Mouse (Mus musculus): ENCODE data around the gene Arid3b. TPM values are rescaled to one million over a fixed set of nuclear protein-coding genes. Genes with fewer than 3 reads are reported as not detected.

Gene Arid3b
- total and polyA plus RNA-seq, 2 experiments from 2014 or later = 4.6 to 5.3 TPM

GRCm38 (mm10) chr9:57759289-57759688, 77.3 kb downstream of the Arid3b start:
- Histone ChIP-seq H3K9me3 (ENCODE audit: low read length) (no peaks in the 10 kb centered on the region), H3K4me1 (ENCODE audit: insufficient read depth, low read length) (peaks cover 10% of the 10 kb centered on the region), H3K9ac (replicated peaks; ENCODE audit: low read length, poor library complexity, severe bottlenecking) (no peak overlapping the region), H3K36me3 (ENCODE audit: insufficient read depth, low read length) (peaks cover 62% of the 10 kb centered on the region), H3K4me2 (ENCODE audit: low read depth, low read length, poor library complexity, severe bottlenecking) (no peak overlapping the region), H3K27me3 (ENCODE audit: insufficient read depth, low read length) (no peaks in the 10 kb centered on the region), H3K4me3 (ENCODE audit: low read depth, low read length) (no peak overlapping the region), H3K27ac (ENCODE audit: low read depth, low read length) (no peak overlapping the region)
- WGBS = 29% methylated on average over 6 of the region's 6 CpGs
- no peak for ATAC-seq (ENCODE audit: low FRiP score)
- TF ChIP-seq CTCF (IDR thresholded peaks at IDR 0.05) = peak; percentile 90
- DNase-seq (ENCODE audit: low spot score) = peak; percentile 68

- no peak for TF ChIP-seq CTCF (IDR thresholded peaks at IDR 0.05)
- DNase-seq (ENCODE audit: low spot score) (no peak), ATAC-seq (ENCODE audit: low FRiP score) (no peak)
- H3K9me3 ChIP-seq (ENCODE audit: low read length) = no peaks in the 10 kb centered on the region
- H3K9ac ChIP-seq (replicated peaks; ENCODE audit: low read length, poor library complexity, severe bottlenecking) = no peak overlapping the region
- H3K27me3 ChIP-seq (ENCODE audit: insufficient read depth, low read length) = no peaks in the 10 kb centered on the region
- no peak overlapping the region for H3K4me2 ChIP-seq (ENCODE audit: low read depth, low read length, poor library complexity, severe bottlenecking)
- no peak overlapping the region for H3K4me3 ChIP-seq (ENCODE audit: low read depth, low read length)
- no peak overlapping the region for H3K27ac ChIP-seq (ENCODE audit: low read depth, low read length)
- 92% methylated on average over 22 of the region's 22 CpGs for WGBS
- peaks cover 70% of the 10 kb centered on the region for H3K36me3 ChIP-seq (ENCODE audit: insufficient read depth, low read length)
- peaks cover 7% of the 10 kb centered on the region for H3K4me1 ChIP-seq (ENCODE audit: insufficient read depth, low read length)
Observed at GRCm38 (mm10) chr9:57758528-57758927, 78.1 kb downstream of the Arid3b start.

GRCm38 (mm10) chr9:57757578-57757977, 79.0 kb downstream of the Arid3b start:
- Histone ChIP-seq H3K9me3 (ENCODE audit: low read length) (no peaks in the 10 kb centered on the region), H3K27me3 (ENCODE audit: insufficient read depth, low read length) (no peaks in the 10 kb centered on the region), H3K27ac (ENCODE audit: low read depth, low read length) (no peak overlapping the region), H3K4me2 (ENCODE audit: low read depth, low read length, poor library complexity, severe bottlenecking) (no peak overlapping the region), H3K36me3 (ENCODE audit: insufficient read depth, low read length) (peaks cover 79% of the 10 kb centered on the region), H3K4me1 (ENCODE audit: insufficient read depth, low read length) (no peaks in the 10 kb centered on the region), H3K9ac (replicated peaks; ENCODE audit: low read length, poor library complexity, severe bottlenecking) (no peak overlapping the region), H3K4me3 (ENCODE audit: low read depth, low read length) (no peak overlapping the region)
- 91% methylated on average over 3 of the region's 3 CpGs for WGBS
- TF ChIP-seq CTCF (IDR thresholded peaks at IDR 0.05) = no peak
- DNase-seq (ENCODE audit: low spot score) (no peak), ATAC-seq (ENCODE audit: low FRiP score) (no peak)

GRCm38 (mm10) chr9:57750901-57751300, 85.7 kb downstream of the Arid3b start:
- H3K27me3 ChIP-seq (ENCODE audit: insufficient read depth, low read length) = no peaks in the 10 kb centered on the region
- no peak for TF ChIP-seq CTCF (IDR thresholded peaks at IDR 0.05)
- H3K4me2 ChIP-seq (ENCODE audit: low read depth, low read length, poor library complexity, severe bottlenecking) = no peak overlapping the region
- H3K4me3 ChIP-seq (ENCODE audit: low read depth, low read length) = no peak overlapping the region
- ATAC-seq (ENCODE audit: low FRiP score) = 0 out of 2 replicates have a peak, but pooled peaks have one; percentile 13
- no peaks in the 10 kb centered on the region for H3K4me1 ChIP-seq (ENCODE audit: insufficient read depth, low read length)
- 93% methylated on average over 7 of the region's 7 CpGs for WGBS
- DNase-seq (ENCODE audit: low spot score) = no peak
- H3K9ac ChIP-seq (replicated peaks; ENCODE audit: low read length, poor library complexity, severe bottlenecking) = no peak overlapping the region
- H3K36me3 ChIP-seq (ENCODE audit: insufficient read depth, low read length) = peaks cover 87% of the 10 kb centered on the region
- no peak overlapping the region for H3K27ac ChIP-seq (ENCODE audit: low read depth, low read length)
- no peaks in the 10 kb centered on the region for H3K9me3 ChIP-seq (ENCODE audit: low read length)

GRCm38 (mm10) chr9:57748831-57749230, 87.8 kb downstream of the Arid3b start:
- Histone ChIP-seq H3K27ac (ENCODE audit: low read depth, low read length) (no peak overlapping the region), H3K27me3 (ENCODE audit: insufficient read depth, low read length) (no peaks in the 10 kb centered on the region), H3K9ac (replicated peaks; ENCODE audit: low read length, poor library complexity, severe bottlenecking) (no peak overlapping the region), H3K9me3 (ENCODE audit: low read length) (no peaks in the 10 kb centered on the region), H3K4me3 (ENCODE audit: low read depth, low read length) (no peak overlapping the region), H3K36me3 (ENCODE audit: insufficient read depth, low read length) (peaks cover 75% of the 10 kb centered on the region), H3K4me1 (ENCODE audit: insufficient read depth, low read length) (no peaks in the 10 kb centered on the region), H3K4me2 (ENCODE audit: low read depth, low read length, poor library complexity, severe bottlenecking) (no peak overlapping the region)
- ATAC-seq (ENCODE audit: low FRiP score) = no peak
- no peak for TF ChIP-seq CTCF (IDR thresholded peaks at IDR 0.05)
- DNase-seq (ENCODE audit: low spot score) = no peak
- WGBS = 76% methylated on average over 1 of the region's 1 CpGs

GRCm38 (mm10) chr9:57748137-57748536, 88.5 kb downstream of the Arid3b start:
- Histone ChIP-seq H3K4me2 (ENCODE audit: low read depth, low read length, poor library complexity, severe bottlenecking) (no peak overlapping the region), H3K27ac (ENCODE audit: low read depth, low read length) (no peak overlapping the region), H3K9ac (replicated peaks; ENCODE audit: low read length, poor library complexity, severe bottlenecking) (no peak overlapping the region), H3K9me3 (ENCODE audit: low read length) (no peaks in the 10 kb centered on the region), H3K4me3 (ENCODE audit: low read depth, low read length) (no peak overlapping the region), H3K27me3 (ENCODE audit: insufficient read depth, low read length) (no peaks in the 10 kb centered on the region), H3K4me1 (ENCODE audit: insufficient read depth, low read length) (no peaks in the 10 kb centered on the region), H3K36me3 (ENCODE audit: insufficient read depth, low read length) (peaks cover 68% of the 10 kb centered on the region)
- WGBS = 83% methylated on average over 6 of the region's 6 CpGs
- DNase-seq (ENCODE audit: low spot score) (peak; percentile 27), ATAC-seq (ENCODE audit: low FRiP score) (no peak)
- no peak for TF ChIP-seq CTCF (IDR thresholded peaks at IDR 0.05)
